Mouse (Mus musculus): ENCODE data around the gene Rpusd3.

The Rpusd3 gene

GRCm38 (mm10) chr6:113419199-113419587, at the start of gene Rpusd3:
Rpusd3 (minus strand) TSS chr6:113419340.
- peak; percentile 90 for DNase-seq (ENCODE audit: low read depth)

DNA sequence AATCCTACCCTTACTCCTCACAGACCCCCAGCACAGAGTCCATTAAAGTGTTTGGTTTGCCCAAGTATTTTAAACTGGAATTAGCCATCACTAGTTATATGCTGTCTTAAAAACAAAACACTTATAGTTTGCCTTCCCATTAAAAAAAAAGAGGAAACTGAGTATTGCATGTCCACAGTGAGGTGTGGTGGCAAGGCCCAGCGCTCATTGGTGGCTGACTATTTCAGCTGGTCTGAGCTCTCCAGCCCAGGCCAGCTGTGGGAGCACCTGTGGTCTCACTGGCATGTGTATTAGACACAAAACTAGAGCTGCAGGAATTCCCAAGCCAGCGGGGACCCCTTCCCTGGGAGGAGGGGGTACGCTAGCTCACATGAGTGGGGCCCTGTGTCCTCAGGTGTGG, 49.4 kb upstream of the Rpusd3 start:
- DNase-seq (ENCODE audit: low read depth), result no peak

DNA sequence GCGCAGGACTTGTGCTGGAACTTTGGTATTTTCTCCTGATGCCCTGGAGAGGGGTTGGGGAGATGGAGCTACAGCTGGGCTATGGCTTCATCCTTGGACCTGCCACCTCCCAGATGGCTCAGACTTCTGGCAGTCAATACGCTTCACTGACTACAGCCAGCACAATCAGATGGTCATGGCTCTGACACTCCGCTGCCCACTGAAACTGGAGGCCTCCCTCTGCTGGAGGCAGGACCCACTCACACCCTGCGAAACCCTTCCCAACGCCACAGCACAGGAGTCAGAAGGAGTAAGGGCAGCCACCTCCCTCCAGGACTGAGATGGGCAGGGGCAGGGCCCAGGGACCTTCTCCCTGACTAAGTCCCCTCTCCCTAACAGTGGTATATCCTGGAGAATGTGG, 46.5 kb upstream of the Rpusd3 start:
- no peak for DNase-seq (ENCODE audit: low read depth)

DNA sequence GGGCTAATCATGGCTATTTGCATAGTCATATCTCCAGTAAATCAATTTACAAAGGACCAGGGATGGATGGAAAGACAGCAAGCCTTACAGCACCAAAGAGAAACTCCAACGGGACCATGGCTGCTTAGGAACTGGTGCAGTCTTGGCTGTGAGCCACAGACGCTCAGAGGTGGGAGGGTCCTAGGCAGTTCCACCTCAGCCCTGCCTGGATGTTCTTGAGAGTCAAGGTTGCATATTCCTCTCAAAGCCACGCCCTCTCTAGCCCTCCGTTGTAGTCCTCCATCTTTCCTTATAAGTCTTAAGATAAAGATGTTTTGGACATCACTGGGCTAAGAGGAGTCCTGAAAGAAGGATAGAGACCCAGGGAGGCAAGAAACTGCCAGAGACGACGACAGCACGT, 44.9 kb upstream of the Rpusd3 start:
- no peak for DNase-seq (ENCODE audit: low read depth)

DNA sequence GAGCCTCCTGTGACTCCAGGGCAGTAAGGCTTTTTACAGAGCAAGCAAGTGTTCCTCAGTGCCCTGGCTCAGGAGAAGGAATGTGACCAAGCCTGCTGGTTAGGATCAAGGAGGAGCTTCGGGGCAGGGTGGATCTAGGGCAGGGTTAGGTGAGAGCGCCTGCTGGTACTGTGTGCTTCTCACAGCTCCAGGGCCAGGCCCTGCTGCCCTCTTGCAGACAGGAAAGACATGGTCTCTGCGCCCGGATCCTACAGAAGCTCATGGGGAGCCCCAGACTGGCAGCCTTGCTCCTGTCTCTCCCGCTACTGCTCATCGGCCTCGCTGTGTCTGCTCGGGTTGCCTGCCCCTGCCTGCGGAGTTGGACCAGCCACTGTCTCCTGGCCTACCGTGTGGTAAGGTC, 39.5 kb upstream of the Rpusd3 start:
- no peak for DNase-seq (ENCODE audit: low read depth)

- no peak for DNase-seq (ENCODE audit: low read depth)
These were observed 38.9 kb upstream of the Rpusd3 start, which contains the start of gene Il17re for GRCm38 (mm10) chr6:113457952-113458534. Il17re (plus strand) TSS chr6:113458484.

DNA sequence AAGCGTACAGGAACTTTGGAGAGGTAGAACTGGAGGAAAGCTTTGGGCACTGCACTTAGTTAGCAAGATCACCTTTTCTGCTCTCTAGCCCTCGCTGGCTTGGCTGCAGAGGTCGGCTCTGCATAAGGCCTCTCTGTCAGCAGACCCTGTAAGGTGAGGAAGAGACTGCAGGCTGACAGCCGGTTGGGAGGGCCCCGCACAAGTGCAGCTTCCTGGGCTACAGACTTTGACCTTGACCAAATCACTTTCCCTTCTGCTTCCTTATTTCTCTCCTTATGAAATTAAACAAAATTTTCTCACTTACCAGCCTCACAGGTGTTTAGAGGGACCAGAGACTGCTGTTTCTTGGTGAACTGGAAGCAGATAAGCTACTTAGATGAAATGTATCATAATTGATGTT, 35.9 kb upstream of the Rpusd3 start:
- DNase-seq (ENCODE audit: low read depth), result no peak

DNA sequence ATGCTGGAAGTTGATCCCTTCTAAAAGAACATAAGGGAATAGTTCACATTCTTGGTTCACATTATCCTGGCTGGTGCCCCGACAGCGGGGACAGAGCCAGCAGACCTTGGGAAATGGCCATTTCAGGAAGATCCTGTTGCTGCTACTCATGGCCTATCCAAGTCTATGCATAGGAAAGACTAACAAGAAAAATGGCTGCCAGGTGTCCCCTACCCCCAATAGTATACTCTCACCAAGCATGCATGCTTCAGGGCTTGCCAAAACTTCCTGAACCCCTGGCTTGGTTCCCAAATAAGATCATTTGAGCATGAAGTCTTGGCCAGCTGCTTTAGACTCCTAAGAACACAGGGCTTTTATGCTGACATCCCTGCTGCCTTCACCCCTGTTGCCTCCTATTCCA, 32.7 kb upstream of the Rpusd3 start:
- DNase-seq (ENCODE audit: low read depth), result no peak

GRCm38 (mm10) chr6:113447639-113448038, 28.5 kb upstream of the Rpusd3 start:
- DNase-seq (ENCODE audit: low read depth), result no peak

DNA sequence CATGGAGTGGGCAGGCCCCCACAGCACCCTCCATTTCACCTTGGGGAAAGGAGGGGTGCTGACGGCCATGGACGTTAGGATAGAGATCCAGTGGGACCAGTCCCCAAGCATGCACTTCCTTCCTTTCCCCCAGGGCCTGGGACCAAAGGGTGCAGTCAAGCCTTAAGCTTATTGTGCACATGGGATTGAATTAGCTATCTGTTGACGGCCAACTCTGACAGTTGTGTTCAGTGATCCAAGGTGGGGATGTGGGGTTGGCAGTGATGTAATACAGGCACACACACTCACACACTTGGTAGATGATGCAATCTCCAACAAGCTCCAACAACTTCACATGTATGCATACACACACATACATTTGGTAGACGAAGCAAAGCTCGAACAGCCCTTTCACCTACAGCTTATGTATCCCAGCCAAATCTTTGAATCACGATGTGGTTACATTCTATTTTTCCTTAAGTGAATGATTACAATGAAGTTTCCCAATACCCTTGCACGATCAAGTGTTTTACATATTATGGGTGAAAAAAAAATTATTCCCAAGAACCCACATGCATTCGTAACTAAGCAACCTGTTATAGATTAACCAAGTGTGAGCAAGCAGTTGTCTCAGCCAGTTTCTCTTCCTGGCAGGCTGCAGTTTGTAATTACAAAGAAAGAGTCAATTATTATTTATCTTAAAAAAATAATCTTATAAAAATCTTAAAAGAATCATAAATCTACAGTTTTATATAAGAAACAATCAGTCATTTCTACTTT, 25.2 kb upstream of the Rpusd3 start:
- no peak for DNase-seq (ENCODE audit: low read depth)

DNA sequence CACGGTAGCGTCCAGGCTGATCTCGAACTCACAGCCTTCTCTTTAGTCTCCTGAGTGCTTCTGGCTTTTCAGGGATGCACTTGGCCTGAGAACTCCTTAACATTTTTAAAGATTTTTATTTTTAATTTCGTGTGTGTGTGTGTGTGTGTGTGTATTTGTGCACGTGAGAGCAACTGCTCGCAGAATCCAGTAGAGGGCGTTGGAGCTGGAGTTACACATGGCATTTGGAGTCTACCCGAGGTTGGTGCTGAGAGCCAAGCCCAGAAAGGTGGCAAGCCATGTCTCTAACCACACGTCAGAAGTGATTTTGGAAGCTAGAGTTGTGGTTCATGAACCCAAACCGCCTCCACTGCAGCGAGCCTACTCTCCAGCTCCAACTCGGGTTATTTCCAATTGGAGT, 24.0 kb upstream of the Rpusd3 start:
- DNase-seq (ENCODE audit: low read depth), result no peak

GRCm38 (mm10) chr6:113442442-113443090, 23.4 kb upstream of the Rpusd3 start, which contains the start of gene Jagn1:
Jagn1 (plus strand) TSS chr6:113442569.
- peak; percentile 82 for DNase-seq (ENCODE audit: low read depth)

DNA sequence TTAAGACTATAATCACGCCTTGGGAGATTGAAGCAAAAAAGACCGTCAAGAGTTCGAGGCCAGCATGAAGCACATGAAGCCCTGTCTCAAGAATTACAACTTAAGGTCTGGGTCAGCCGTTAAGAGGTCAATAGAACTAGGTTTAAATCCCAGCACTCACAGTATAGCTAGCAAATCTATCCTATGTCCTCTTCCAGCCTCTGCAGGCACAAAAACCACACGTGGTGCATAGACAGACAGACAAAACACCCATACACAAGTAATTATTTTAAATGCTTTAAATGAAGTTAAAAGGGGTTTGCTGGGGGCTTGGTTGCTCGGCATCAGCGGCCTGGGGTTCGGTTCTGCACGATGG, 22.9 kb upstream of the Rpusd3 start:
- no peak for DNase-seq (ENCODE audit: low read depth)

DNA sequence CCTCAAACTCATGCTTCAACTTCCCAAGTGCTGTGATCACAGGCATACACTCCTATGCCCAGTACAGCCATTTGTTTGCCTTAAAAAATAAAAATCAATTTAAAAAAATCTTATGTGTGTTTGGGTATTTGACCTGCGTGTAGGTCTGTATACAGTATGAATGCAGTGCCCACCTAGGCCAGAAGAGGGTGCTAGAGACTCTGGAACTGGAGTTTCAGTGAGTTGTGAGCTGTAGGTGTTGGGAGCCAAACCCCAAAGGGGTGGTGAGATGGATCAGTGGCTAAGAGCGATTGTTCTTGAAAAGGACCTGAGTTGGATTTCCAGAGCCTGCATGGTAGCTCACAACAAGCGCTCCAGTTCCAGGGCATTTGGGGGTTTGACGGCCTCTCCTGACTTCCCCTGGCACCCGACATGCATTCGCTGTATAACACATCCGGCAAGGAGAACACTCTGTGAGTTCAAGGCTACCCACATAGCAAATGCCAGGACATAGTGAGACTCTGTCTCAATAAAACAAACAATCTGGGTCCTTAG, 22.1 kb upstream of the Rpusd3 start:
- peak; percentile 78 for DNase-seq (ENCODE audit: low read depth)

- DNase-seq (ENCODE audit: low read depth), result no peak
These were observed 21.5 kb upstream of the Rpusd3 start for GRCm38 (mm10) chr6:113440686-113441085.

DNA sequence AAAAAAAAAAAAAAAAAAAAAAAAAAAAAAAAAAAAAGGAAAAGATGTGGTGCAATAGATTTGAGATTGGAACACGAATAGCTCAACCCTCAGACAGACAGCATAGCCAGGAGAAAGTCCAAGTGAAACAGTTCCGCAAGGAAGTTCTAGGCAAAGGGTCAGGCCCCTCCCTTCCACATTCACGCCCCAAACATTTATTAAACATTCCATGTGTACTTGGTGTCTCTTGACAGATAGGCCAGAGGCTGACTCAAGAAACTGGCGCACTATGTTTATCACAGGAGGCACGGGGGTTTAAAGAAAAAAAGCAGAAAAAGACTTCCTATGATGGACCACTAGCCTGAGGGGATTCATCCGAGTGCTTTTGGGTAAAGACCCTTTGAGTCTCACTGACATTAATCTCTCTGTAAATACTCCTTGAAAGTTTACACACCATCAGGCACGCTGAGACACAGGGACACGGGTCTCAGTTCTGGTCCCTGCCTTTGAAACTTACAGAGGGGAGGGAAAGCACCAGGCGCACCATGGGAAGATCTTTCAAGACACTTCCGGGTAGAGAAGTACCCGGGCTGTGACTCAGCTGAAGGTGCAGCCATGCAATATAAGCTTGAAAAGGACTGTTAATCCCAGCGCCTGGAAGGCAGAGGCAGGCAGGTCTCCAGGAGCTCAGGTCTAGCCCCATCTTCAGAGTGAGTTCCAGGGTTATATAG, 19.7 kb upstream of the Rpusd3 start:
- DNase-seq (ENCODE audit: low read depth), result no peak

DNA sequence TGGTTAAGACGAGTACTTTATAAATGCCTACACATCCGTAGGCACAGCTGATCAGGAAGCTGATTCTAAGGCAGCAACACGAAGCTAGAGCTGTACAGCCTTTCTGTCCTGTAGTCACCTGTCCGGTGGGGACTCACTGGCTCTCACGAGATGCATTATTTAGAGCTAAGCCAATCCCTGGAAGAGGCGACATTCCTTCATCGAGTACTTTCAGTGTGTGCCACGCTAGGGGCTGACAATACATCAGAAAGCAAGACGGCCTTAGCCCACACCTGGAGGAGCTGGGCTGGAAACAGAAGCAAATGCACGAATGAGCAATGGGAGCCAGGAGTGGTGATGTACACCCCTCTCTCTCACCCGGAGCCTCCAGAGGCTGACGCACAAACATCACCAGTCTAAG, 18.0 kb upstream of the Rpusd3 start:
- DNase-seq (ENCODE audit: low read depth), result no peak

DNA sequence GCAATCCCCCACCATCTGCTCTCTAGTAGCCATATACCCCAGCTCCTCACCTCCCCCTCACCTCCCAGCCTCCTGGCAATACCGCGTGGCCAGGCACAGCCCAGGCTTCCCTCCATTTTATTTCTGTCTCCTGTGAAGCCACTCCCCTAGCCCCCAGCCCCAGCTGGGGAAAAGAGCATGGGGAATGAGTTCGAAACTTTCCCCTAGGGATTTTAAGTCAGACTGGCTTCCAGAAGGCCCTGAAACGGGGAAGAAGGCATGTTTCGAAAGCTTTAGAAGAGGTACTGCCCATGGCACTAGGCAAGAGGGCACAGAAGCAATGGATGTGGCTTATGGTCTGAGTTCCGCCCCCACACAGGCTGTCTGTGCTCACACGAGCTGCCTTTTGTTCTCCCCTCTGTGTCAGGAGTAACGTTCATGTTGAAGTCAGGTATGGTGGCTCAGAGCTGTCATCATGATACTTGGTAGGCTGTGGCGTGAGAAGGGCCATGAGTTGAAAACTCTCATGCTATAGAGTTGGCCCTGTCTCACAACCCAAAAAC, 16.6 kb upstream of the Rpusd3 start, which contains the start of gene Cidec:
TSS of gene Cidec (minus strand) at position 97 of the 542 bp plus-strand sequence.
- no peak for DNase-seq (ENCODE audit: low read depth)

- DNase-seq (ENCODE audit: low read depth), result no peak
These were observed 15.6 kb upstream of the Rpusd3 start for GRCm38 (mm10) chr6:113434691-113435090.

DNA sequence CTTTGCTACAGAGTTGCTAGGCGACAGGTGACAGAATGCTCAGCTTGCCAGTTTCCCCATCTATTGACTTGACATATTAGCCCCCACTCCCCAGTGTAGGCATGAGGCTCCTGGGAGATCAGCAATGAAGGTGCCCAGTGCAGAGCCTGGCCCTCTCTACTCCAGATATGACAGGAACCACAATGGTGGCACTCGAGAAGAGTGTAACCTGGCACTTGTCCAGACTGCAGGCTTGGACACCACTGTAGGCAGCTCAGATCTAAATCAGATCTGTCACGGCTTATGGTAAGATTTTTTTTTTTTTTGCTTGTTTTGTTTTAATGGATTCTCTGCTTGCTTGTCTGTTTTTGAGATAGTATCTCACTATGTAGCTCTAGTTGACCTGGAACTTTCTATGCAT, 14.5 kb upstream of the Rpusd3 start:
- DNase-seq (ENCODE audit: low read depth), result no peak

DNA sequence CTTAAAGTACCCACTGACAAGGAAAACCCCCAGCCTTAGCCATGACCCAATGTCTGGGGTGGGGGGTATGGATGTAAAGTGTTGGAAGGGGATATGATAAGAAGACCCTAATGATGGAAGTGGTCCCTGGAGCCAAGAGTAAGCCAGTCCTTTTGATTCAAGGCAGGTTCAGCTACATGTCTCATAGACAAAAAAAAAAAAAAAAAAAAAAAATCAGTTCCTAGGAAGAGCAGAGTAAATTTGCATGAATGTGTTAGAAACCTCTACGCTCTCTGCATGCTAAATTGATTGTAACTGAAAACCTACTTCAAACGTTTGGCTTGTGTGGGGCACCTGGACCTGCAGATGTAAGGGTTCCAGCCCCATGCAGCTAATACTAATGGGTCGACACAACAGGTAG, 12.7 kb upstream of the Rpusd3 start:
- DNase-seq (ENCODE audit: low read depth), result no peak

DNA sequence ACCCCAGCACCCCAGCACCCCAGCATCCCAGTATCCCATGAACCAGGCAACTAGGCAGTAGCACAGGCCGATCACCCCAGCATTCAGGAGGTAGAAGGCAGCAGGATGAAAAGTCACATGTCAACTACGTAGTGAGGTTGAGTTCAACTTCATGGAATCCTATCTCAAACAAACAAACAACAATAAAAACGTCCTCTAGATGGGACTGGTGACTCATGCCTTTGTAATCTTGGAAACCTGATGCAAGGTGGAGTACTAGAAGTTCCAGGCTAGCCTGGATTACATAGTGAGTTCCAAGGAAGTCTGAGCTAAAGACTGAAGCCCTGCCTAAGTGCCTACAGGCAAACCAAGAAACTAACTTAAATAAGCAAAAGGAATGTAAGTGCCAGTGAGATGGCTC, 11.7 kb upstream of the Rpusd3 start:
- DNase-seq (ENCODE audit: low read depth), result no peak

Measured in fibroblast of lung, adult 2 months (primary cell).